Mouse (Mus musculus) small intestine, adult 2 months (tissue): ENCODE measurements around the gene Lsm14b.

Source experiments
- CTCF ChIP-seq: fragments of 200-500 bp; IDR thresholded peaks from 2 replicates; pipeline ENCODE4 v1.5.1; 2012; ENCODE audit warnings: low read depth, mild to moderate bottlenecking, control low read depth, inconsistent platforms, low read length, moderate library complexity, mixed read lengths; ENCODE audit not compliant: insufficient replicate concordance, insufficient read length; ENCODE audit errors: extremely low read depth
- POLR2A ChIP-seq: fragments of 200-500 bp; IDR thresholded peaks from 2 replicates; pipeline ENCODE4 v1.6.1; 2012; ENCODE audit warnings: low read depth, mild to moderate bottlenecking, control low read depth, inconsistent platforms, low read length, moderate library complexity

DNA sequence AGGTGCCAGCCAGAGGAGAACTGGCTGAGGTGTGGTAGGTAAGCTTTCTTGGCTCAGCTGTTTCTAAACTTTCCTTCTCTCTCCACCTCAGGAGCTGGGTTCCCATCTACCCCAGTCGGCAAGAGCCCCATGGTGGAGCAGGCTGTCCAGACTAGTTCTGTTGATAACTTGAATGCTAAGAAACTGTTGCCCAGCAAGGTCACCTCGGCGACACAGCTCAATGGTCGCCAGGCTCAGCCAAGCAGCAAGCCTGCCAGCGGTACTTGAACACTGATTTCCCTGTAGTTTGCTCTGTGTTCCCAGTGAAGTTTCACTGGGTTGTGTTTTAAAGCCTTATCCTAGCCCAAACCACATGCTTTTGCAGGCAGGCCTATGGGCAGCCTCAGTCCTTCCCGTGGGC lies 6.5 kb downstream of the Lsm14b start:
- TF ChIP-seq POLR2A (no peak), CTCF (no peak)
